Mouse (Mus musculus): ENCODE measurements around the gene Apold1.

Gene Apold1

DNA sequence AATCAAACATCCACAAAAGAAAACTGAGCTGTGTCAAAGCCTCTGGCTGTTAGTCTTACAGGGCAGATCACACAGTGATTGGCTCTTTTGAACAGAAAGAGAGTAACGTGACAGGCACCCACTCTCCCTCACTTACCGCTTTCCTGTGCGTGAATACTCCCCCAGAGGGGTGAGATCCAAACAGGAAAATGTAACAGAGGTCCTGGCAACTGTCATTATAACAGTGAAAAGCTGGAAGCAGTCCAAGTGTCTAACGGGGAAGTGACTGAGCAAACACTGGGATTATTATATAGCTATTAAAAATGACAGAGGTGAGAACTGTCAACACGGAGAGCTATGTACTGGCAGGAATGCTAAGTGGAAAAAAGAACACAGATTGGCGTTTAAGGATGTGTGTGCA lies 4.9 kb upstream of the Apold1 start:
- no peak for DNase-seq

DNA sequence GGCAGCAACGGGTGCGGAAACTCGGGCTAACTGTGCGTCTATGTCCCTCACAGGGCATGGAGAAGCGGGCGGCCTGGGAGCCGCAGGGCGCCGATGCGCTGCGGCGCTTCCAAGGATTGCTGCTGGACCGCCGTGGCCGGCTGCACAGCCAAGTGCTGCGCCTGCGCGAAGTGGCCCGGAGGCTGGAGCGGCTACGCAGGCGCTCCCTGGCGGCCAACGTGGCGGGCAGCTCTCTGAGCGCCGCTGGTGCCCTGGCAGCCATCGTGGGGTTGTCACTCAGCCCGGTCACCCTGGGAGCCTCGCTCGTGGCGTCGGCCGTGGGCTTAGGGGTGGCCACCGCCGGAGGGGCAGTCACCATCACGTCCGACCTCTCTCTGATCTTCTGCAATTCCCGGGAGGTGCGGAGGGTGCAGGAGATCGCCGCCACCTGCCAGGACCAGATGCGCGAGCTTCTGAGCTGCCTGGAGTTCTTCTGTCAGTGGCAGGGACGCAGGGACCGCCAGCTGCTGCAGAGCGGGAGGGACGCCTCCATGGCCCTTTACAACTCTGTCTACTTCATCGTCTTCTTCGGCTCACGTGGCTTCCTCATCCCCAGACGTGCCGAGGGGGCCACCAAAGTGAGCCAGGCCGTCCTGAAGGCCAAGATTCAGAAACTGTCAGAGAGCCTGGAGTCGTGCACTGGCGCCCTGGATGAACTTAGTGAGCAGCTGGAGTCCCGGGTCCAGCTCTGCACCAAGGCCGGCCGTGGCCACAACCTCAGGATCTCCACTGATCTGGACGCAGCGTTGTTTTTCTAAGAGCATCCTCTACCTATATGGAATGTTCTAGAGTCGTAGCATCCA lies 2.2 kb downstream of the Apold1 start:
- peak; percentile 85 to 87 for DNase-seq

DNA sequence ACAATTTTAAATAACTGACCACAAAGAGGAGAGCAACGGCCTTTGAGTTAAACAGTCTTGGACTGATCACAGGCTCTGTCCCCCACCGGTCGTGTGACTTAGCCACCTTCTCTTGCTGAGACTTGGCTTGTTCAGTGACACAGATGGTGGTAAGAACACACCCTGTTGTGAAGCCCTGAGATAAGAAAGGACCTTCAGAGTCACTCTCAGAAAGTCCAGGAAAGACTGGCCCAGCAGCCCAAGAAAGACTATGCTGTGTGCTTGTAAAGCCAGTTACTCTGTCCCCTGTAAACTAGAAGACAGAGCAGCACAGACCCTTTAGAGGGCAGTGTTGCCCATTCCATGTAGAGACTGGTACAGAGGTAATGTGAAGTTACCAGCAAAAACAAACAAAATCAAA lies 3.2 kb downstream of the Apold1 start:
- DNase-seq, result peak in 1 of 2 experiments; percentile 39

DNA sequence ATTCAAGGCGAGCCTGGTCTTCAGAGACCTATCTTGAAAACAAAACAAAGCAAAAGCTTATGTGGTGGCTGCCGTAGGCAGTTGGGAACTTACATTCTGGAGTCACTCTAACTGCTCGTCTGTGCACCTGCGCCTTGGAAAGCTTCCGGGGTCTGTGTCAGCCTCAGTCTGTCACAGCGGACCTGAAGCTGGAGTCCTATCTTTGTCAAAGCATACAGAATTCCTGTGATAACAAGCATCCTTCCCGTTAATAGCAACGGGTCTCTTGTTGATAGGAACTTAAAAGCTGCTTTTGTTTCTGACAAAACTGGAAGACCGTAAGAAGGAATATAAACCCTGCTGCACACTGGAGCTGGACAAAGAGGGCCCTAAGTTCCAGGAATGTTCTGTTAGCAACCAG lies 6.9 kb downstream of the Apold1 start:
- no peak for DNase-seq

DNA sequence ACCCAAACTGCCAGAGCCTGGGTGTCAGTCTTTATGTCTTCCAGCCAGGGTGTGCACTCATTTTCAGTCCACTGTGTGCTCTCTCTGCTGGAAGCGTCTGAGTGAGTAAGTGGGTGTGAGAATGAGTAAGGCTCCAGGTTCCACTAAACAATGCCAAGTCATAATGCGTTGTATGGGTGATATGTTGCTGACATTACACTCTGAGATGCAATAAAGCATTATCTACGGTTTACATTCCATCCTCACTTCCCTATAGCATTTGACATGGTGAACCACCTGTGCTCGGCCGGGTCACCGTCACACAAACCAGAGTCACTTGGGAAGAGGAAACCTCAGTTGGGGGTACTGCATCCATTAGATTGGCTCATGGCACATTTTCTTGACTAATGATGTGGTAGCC lies 9.2 kb downstream of the Apold1 start:
- DNase-seq, result no peak

DNA sequence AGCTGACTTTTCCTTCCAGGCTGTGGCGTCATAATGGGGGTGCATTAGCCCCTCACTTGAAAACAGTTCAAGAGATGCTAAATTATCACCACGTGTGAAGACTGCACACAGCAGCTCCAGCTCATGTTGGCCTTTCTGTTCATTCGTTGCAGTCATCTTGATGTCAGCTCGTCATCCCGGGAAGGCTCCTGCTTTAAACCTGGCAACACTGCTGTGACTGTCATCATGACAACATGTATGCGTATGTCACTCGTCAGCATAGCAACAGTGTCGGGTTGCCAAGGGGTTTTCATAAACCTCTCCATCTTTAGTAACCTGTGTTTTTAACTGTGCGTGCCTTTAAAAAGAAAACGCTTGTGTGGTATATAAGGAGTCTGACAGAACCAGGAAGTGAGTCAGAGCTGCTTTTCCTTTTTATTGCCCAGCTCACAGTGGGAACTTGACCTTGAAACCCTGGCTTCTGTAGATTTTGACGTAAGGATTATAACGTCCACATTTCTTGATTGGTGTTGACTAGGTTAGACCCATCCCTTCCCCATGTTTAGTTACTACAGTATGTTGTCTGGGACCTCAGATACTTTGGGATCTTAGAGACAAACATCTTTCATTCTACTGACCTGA lies 12.6 kb downstream of the Apold1 start:
- DNase-seq, result no peak

DNA sequence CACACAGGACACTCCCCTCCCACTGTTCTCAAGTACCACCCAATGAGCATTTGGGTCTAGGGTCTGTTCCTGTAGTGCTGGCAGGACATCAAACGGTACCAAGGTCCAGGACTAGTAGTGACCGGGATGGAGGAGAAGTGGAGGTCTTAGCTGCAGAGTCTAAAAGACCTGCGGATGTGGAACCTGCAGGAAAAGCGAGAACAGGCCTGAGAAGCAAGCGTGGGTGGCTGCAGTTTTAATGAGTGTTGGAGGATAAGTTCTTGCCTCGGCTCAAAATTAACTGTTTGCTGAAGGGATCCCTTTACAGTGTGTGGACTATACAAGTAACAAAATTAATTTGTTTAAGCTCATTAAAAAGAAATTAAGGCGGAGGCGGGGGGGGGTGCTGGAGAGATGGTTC lies 13.5 kb downstream of the Apold1 start:
- DNase-seq, result no peak

DNA sequence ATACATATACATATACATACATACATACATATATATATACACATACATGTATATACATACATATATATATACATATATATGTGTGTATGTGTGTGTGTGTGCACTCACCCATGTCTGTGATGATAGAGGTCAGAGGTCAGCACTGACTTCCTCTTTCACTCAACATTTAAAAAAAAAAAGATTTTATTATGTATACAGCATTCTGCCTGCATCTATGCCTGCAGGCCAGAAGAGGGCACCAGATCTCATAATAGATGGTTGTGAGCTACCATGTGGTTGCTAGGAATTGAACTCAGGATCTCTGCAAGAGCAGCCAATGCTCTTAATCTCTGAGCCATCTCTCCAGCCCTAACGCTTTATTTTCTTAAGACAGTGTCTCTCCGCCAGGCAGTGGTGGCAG lies 15.4 kb downstream of the Apold1 start:
- DNase-seq, result no peak

DNA sequence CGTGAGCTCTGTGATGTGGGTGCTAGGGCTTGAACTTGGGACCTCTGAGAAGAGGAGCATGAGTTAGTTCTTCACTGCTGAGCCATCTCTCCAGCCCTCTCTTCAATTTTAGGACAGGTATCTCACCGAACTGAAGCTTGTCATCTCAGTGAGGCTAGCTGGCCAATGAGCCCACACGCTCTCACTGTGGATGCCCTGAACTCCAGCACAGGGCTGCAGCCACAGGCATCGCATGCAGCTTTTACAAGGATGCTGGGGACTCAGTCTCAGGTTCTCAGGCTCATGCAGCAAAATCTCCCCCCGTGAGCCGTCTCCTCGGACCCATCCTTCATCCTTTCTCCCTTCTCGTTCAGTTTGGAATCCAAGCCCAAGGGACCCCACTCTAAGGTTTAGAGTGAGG lies 16.6 kb downstream of the Apold1 start:
- DNase-seq, result no peak

DNA sequence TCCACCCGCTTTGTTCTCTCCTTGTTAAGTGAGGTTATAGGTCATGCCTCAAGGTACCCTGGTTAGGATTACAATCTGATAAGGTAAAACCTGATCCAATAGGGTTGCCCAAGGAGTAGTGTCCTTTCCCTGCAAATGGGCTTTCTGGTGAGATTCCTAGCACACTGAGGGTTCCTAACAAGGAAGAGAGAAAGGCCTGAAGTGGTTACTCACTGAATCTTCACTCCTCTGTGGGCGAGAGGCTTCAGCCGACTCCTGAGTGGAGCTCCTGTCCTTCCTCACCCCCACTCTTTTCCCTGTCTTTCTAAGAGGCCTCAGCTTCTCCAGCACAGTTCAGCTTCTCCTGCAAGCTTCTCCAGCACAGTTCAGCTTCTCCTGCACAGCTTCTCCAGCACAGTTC lies 17.3 kb downstream of the Apold1 start:
- DNase-seq, result no peak

DNA sequence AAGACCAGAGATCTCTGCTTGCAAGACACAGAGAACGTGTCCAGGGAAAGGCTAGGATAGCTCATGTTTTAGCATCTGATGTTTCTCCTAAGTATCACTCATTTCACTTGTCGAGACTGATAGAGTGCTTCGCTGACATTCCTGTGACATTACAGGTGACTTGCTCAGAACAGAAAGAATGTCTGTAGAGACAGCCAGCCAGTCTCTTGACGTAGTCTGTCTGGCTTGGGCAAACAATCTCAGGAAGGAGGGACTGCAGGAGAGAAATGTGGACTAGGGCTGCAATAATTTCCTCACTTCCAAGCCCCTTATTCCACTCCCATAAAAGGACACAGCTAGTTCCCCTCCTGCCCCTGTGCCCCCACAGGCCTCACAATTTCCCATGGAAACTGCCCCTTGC lies 18.8 kb downstream of the Apold1 start:
- no peak for DNase-seq

DNA sequence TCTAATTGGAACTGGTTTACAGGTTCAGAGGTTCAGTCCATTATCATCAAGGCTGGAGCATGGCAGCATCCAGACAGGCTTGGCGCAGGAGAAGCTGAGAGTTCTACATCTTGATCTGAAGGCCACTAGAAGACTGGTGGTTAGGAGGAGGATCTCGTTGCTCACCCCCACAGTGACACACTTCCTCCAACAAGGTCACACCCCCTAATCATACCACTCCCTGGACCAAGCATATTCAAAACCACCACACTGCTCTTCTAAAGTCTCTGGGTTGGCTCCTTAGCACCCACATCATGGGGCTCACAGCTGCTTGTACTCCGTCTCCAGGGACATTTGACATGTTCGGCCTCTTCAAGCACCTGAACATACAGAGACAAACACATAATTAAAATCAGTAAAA lies 20.5 kb downstream of the Apold1 start:
- no peak for DNase-seq

DNA sequence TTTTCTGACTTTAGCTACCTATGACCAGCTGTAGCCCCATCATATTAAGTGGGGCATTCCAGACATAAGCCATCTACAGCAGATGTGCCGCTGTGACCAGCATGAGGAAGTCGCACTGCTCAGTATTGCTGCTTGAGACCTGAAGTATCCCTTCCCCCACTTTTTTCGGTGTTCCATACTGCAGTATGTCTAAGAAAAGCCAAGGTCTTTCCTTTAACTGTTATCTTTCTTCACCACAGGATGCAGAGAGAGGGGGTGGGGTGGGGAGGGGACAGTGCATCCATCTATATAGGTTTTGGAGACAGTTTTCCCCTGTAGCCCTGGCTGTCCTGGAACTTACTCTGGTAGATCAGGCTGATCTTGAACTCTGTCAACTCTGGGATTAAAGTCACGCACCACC lies 24.9 kb downstream of the Apold1 start:
- DNase-seq, result no peak

DNA sequence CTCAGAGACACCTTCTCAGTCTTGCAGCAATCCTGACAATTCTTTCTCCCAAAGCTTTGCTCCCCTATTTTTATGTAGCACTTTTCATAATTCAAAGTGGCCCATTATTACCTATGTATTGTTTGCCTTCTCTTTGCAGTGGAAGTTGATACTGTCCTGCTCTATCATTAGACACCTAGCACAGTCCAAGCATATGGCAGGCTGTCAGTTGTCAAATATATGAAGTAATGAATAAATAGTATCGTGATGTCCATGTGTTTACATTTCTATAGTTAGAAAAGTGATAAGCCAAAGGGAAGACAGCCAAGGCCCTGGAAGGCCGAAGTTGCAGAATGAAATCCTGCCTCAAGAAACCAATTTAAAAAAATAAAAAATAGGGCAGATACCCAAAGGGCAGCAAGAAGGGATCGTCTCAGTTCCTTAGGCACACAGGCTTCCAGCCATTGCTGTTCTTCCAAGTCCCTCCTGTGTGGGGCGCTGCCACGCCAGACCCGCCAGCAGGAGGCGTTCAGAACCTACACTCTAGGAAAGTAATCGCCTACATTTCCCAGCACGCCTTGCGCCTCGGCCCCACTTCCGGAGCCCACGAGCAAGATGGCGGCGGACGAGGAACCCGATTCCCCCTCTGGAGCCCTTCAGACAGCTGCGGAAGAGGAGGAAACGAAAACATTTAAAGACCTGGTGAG lies 29.7 kb downstream of the Apold1 start, which contains the start of gene Ddx47:
Gene Ddx47 (plus strand): TSS at position 565 of the 686 bp plus-strand sequence.
- peak; percentile 92 to 94 for DNase-seq

DNA sequence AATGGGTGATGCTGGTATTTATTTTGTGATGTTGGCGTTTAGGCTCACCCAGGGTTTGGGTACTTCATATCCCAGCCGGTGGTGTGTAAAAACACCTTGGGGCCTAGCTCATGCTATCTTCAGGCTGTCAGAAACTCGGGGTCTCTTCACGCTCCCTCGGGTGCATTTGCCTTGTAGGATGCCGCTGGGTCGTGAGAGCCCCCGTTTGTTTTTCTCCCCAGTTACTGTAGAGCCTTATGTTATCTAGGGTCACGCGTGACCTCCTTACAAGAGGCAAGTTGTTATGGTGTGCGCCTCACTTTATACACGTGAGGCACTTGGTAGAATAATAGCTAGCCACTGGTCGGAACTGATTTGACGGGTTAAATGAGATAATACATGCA lies 30.2 kb downstream of the Apold1 start:
- no peak for DNase-seq

DNA sequence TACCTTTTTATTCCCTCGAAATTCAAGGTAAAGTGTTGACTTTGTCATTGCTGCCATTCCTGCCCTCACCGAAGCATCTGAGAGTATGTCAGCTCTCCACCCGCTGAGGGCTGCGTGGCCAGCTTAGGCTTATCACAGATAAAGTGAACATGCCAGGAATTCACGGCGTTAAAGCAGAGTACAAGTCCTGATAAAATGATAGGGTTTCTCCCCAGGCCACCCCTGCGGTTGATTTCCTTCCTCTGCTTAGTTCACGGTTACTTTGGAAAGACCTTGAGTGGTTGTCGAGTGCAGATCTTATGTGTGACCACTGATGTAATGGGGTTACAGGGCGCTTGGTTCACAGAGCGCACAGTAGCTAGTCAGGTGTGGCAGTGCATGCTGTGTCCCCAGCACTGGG lies 35.7 kb downstream of the Apold1 start:
- DNase-seq, result no peak

DNA sequence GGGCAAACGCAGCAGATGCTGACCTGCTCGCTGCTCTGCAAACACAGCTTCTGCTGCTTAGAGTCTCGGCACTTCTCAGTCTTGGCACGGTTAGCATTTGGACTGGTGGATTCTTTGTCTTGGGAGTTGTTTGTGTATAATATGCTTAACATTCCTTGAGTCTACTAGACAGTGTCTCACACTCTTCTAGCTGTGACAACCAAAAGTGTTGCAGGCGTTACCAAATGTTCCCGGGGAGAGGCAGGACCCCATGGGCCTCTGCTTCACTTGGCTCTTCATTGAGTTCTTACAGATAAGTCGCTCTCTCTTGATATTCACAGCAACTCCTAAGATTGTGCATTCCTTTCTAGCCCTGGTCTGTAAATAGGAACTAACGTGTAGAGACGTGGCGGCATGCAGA lies 38.0 kb downstream of the Apold1 start:
- no peak for DNase-seq

DNA sequence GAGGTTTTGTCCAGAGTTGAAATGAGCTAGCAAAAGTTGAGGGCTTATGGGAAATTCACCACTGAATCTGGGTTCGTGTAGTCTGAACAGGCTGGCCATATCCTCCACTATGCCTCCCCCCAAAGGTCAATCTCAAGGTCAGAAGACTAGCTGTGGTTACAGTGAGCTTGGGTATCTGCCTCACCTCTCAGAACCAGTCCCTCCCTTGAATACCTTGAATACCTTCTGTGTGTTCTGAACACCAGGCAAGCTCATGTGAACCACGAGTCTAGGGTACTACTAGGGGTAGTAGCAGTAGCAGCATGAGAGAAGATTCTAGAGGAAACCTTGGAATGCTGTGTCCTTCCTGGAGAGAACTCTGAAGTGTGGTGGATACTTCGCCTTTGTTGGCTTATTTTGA lies 40.1 kb downstream of the Apold1 start:
- DNase-seq, result no peak

DNA sequence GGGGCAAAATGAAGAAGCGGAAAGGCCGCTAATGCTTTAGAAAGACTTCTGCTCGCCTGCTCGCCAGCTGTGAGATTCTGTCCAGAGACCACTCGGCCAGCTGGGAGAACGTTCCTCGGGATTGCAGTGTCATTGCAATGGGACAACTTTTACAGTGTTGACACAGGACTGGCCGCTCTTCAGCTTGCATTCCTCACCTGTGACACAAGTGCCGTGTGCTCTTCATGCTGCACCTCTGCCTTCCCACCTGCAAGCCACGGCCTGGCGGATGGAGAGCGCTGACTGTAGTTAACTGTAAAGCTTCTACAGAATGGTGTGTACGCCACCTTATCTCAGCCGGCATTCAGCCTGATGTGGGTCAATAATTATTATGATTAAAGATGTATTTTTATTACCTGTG lies 41.9 kb downstream of the Apold1 start:
- no peak for DNase-seq

DNA sequence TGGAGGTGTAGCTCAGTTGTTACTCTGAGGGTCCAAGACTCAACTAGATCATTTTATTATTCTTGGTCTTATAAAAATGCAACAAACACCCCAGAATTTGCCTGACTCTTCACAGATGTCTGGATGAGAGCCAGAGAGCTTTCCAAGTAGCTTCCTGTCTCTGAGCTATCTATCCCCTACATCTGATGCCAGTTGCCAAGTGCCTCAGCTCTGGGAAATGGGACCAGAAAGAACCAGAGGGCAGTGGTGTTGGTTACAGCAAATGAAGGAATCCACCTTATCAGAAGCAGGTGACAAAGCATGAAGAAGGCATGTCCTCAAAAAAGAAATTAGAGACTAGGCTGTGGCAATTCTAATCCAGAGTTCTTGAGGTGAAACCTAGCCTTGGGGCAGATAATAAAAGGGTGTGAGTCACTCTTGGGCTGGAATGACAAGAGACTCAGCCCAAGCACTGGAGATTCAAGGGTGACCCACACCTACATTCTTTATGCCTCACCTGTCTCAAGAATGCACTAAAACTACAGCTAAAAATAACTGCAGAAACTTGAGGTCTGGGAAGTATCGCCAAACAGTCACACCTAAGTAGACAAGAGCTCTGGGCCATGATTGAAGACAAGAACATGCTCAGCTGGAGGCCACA lies 43.4 kb downstream of the Apold1 start:
- no peak for DNase-seq

DNA sequence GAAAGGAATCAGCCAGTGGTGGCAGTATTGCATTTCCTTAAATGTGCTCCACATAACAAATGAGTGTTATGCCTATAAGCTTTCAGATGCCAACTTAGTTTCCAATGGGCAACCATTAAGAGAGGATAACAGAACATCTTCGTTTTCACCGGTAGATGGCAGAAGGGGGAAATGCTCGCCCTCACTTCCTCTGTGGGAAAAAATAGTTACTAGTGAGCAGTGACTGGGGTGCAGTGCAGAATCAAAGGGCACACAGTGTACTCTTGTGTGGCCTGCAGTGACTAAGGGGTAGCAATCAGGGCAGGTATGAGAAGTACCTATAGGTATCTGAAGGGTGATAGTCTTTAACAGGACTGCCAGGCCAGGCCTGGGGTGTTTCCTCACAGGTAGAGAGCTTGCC lies 44.7 kb downstream of the Apold1 start:
- no peak for DNase-seq

DNA sequence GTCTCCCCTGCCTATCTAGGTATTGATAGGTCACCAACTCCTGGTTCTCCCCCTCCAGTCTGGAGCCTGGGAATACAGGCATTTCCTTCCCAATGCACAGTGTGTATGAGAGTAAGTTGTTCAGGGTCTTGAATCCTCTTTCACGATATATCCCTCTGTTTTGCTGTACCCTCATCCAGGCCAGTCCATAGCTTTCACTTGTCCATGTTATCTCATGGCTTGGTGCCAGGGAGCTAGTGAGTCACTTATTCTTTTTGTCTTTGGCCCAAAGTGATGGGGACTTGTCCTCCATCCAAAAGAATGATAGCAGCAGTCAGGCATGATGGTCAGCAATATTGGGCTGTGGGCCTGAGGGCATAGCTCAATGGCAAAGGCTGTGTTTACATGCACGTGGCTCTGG lies 45.2 kb downstream of the Apold1 start:
- no peak for DNase-seq

DNA sequence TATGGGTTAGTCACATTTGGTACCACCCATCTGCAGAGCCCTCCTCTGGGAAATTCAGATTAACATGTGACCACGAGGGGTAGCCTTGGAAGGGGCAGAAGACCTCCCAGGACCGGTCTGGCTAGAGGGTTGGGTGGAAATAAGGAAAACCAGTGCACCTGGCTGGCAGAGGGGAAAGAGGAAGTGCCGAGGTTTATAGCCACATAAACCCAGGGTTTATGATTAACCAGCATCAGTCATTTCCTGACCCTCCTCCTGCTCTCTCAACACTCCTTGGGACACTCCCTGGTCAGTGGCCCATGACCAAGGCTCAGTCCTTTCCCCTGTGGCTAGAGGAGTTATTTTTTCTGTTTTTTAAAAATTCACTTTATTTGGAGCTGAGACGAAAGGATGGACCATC lies 47.7 kb downstream of the Apold1 start:
- no peak for DNase-seq

All from thymus, postnatal 36 days (tissue).